Mouse (Mus musculus) lung, postnatal 10 days (tissue): ENCODE results near the gene Yif1b.
A peak's percentile ranks its signal among the peaks of the same experiment; 100 is the strongest.

Experiments used
- DNase-seq: peaks from one replicate; pipeline ENCODE4 v3.0.0; 2021

Gene Yif1b

DNA sequence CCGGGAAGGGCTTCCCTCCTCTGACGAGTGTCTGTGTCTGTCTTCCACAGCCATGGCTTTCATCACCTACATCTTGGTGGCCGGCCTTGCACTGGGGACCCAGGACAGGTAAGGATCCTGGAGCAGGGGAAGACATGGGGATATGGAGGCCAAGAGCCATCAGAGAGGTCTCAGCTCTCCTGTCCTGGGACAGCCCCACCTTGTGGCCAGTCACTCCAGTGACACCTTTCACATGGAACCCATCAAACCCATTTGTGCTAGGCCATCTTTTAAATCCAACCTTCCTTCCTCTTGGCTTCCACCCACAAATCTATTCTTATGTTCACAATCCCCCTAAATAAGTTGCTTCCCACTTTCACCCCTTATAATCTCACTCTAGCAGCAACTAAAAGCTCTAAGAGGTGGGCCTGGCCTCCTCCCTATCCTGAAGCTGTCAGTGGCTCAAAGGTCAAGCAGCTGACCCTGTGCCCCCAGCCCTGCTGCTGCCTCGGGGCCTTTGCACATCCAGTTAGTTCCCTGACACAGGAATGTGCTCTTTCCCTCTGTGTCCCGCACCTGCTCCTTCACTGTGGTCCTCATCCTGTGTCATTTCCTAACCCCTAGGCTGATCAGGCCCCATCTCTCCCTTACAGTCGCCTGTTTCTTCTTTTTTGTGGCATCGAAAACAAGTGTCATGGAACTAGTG lies 6.7 kb downstream of the Yif1b start:
- peak; percentile 52 for DNase-seq

DNA sequence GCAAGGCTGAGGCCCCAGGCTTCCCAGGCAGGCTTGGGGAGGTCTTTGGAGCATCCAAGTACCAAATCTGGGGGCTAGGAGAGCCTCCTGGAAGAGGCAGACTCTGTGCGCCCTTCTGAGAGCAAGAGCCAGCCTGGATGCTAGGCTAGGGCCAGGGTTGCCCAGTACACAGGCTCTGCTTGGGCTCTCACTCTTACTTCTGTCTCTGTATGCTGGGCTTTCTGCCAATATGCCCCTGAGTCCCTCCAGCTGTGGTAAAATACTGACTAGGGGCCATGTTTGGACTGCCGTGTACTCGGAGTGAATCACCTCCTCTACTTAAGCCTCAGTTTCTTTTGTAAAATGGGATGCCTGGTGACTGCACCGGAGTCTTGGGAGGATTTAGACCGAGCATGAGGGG lies 7.9 kb downstream of the Yif1b start:
- peak; percentile 51 for DNase-seq

DNA sequence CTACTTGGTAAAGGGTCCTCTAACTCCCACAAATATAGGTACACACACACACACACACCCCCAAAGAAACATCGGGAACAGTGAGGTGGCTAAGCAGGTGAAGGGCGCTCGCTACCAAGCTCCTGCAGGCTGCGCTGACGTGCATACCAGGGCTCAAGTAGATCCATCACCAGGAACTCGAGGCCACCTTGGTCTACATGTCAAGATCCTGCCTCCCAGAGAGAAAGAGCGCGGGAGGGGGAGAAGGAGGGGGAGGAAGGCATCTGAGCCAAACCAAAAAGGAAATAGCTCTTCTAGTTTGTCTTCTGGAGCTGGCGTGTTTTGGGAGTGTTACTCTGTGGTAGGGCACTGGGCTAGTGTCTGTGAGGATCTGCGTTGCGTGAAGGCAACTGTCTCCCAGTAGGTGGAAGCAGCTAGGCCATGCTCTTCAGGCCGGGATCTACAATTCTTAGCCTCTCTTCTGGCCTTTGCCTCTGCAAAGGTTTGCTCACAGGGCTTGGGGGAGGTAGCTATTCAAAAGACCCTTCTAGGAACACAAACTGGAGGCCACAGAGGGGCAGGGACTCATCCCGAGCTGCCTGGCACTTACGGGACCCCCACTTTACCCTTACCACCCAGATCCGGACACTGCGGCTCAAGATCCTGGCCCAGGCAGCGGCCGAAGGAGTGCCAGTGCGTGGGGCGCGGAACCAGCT lies 8.6 kb downstream of the Yif1b start:
- no peak for DNase-seq

DNA sequence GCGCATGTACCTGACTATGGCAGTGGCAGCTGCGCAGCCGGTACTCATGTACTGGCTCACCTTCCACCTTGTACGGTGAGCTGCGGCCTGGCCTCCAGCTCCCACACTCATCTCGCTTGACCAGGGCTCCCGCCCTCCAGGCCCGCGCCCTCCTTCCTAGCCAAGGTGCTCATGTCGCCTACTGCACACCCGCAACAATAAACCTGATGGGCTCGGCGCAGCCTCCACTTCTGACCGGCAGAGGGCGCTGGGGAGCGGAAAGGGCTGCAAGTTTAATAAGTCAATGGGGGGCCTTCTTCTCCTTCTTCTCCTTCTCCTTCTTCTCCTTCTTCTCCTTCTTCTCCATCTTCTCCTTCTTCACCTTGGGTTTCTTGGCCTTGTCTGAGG lies 9.2 kb downstream of the Yif1b start:
- peak; percentile 90 for DNase-seq

DNA sequence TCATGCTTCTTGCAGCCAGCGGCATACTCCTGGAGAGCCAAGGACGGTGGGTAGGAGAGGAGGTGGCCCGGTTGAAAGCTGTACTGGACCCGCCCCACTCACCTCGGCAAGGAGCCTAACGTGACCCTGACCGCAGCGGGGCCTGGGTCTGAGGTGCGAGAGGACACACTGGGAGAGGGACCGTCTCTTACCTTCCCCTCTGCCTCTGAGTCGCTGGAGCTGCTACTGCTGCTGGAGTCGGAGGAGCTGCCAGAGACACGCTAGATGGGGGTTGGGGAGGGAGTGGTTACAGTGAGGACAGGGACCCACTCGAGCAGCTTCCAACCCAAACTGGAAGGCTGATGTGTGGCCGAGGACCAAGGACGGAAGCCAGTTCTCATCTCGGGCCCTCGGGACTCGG lies 9.6 kb downstream of the Yif1b start:
- peak; percentile 70 for DNase-seq

DNA sequence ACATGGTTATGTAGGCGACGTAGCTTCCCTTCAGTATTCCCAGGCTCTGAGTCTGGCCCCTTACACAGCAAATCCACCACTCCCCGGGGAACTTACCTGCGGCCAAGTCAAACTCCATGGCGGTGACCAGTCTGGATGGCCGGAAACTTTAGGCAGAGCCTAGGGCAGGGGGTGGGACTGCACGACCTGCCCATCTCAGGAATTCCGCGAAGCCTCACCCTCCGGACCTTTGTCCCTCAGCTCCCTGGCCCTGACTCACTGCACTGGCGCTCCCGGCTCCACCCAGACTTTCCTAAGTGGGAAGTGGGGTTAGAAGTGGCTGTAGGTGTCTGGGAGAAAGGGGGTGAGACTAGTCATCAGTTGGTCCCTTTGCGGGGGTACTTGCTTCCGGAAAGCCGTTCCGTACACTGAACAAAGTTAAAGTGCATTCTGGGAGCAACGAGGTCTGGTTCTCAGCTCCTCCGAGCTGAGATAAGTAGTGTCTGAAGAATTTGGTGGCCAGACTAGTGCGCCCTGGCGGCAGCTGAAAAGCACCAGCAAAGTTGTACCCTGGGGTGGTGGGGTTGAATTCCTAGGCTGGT lies 10.2 kb downstream of the Yif1b start, which contains the start of gene 2200002D01Rik:
TSS of gene 2200002D01Rik (minus strand) at position 206 of the 581 bp plus-strand sequence.
- peak; percentile 66 for DNase-seq

DNA sequence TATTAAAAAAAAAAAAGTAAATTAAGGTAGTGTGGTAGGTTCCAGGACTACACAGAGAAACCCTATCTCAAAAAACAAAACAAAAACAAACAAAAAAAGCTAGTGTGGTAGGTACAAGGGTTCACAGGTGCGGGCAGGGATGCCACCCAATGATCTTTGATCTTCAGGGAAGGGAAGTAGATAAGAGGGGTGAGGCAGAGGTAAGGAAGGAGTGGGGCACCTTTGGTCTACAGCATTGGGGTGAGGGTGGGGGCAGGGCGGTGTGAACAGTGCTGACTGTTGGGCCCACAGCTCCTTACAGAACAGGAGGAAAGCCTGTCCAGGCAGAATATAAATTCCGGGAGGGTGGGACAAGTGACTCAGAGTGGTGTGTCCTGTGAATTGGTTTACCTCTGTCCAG lies 13.0 kb downstream of the Yif1b start:
- DNase-seq, result no peak

DNA sequence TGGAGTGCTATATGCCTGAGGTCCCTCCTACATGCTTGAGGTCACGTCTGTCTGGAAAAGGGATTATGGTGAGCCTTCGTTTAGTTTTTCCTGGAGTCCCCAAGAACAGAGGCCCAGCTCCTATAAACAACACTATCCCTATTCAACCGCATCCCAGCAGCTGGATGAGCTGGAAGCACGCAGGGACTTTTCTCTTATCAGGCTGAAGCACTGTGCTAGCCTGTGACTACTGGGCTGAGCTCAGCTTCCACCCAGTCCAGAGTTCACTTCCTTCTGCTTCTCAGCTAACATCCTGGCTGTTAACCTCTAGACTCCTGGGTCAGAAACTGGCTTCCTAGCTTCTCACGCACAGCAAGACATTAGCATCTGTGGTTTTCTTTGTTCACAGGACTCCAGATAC lies 15.7 kb downstream of the Yif1b start:
- DNase-seq, result no peak

DNA sequence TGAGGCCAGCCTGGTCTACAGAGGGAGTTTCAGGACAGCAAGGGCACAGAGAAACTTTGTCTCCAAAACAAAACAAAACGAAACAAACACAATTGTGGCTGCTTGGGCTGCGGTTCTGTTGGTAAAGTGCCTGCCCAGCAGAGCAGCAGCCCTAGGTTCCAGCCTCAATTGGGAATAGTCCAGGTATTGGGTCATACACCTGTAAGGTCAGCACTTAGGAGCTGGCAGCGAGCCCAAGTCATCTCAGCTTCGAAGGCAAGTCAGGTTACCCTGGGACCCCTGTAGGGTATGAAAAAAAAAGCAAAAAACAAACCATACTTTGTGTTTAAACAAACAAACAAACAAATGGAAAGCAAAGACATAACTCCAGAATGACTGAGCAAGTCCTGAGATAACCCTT lies 17.7 kb downstream of the Yif1b start:
- no peak for DNase-seq

DNA sequence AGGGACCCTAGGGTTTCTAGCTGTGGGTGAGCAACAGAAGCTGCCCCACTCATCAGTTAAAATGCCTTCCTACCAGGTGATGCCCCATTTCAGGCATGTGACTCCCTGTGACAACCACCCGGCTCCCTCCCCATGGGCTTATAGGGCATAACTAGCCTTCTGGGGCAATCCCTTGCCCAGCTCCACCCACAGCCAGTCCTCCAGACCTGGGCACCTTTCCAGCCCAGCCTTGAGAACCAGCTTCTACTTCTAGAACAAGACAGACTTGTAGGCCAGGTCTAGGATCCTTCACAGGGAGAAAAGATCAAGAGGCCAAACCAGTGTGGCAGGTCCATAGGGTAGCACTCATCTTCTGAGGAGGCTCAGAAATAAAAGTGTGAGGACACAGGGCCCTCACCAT lies 19.2 kb downstream of the Yif1b start:
- peak; percentile 80 for DNase-seq

DNA sequence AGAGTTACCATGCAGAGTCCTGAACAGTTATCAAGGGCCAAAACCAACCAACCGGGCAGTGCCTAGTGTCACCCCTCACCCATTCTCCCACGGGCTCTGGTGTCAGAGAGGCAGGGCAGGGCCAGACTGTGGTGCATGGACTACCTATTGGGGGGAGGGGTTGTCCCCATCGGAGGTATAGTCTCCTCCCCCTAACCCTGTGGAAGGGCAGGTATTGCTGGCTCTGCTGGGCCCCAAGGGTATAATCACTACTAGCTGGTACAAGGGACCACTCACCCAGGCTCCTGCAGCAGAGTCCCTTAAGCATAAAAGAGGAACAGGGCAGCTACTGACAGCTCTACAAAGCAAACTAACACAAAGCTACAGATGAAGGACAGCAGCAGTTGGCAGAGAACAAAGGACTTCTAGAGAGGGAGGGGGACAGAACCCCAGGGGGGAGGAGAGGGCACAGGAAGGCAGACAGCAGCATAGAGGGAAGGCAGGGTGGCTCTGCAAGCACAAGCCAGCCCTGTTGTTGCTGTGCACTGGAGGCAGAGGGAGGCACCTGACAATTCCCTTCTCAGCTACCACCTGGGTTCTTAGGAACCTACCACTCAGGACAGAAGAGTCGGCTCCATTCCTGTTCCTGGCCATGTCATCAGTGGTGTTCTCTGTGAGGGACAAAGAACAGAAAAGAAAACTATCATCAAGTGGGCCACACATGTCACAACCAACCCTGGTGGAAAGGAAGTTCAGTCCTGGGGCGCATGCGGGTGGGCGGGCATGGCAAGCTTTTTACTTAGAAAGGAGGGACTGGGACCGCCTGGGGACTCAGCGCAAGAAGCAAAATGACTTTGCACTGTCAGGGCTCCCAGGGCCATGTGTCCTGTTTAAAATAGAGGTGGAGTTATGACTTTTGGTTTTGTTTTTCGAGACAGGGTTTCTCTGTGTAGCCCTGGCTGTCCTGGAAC lies 21.9 kb downstream of the Yif1b start:
- DNase-seq, result no peak

DNA sequence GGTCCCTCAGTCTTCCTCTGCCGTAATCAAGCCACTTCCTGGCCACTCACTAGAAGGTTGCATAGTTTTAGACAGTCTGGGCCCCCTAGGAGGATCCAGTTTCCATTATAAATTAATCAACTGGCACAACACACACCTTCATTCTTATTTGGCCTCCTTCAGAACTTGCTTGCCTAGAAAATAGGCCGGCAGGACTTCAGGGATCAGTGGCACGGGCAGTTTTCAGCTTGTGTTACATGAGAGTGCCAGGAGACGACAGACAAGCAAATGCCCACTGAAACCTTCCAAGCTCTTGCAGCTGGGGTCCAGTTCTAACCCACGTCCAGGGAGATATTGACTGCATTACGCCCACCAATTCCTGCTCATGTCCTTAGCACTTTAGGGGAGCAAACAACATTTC lies 24.0 kb downstream of the Yif1b start:
- DNase-seq, result no peak

DNA sequence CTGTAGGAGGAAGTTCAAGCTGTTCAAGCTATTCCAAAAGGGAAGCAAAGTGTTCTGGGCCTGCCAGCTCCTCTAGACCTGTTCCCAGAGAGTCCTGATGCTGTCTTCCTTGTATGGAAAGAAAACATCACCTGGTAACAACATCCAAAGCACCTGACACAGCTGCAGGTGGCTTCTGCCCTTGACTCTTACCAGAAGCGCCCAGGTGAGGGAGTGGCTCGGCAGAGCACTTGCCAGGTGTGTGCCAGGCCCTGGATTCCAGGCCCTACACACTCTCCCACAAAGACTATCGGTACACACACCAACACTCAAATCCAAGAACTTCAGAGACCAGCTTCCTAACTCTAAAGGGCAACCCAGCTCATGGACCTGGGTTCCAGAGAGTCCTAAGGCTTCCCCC lies 25.7 kb downstream of the Yif1b start:
- DNase-seq, result no peak

DNA sequence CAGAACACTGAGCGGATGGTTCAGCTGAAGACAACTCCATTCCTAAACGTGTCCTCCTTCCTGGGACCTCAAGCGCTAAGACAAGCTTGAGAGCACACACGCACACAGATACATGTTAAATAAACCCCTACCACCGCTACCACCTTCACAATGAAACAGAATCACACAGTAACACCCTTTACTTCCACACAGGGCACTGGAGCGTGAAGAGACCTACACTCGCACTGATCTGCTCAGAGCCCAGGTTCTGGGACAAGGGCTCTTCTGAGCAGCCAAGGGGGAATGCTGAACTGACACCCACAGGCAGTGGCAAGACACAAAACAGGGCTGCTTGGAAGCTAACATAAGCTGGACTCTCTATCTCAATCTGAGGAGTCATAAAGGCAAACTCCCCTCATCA lies 27.5 kb downstream of the Yif1b start:
- DNase-seq, result no peak

DNA sequence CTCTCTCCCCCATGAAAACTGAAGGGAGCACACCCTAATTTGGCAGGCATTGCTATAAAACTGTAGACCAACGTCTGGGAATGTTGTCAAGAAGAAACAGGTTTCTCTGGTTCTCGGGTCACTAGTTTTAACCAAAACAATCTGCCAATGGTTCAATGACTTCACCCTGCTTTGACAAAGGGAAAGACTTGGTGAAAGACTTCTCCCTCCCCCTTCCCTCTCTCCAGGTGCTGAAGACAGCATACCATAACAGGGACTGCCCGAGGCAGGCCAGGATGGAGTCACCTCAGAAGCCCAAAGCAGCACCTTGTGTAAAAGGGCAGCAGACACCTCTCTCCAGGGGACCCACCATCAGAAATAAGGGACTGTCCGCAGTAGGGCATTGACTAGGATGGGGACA lies 28.8 kb downstream of the Yif1b start:
- no peak for DNase-seq

DNA sequence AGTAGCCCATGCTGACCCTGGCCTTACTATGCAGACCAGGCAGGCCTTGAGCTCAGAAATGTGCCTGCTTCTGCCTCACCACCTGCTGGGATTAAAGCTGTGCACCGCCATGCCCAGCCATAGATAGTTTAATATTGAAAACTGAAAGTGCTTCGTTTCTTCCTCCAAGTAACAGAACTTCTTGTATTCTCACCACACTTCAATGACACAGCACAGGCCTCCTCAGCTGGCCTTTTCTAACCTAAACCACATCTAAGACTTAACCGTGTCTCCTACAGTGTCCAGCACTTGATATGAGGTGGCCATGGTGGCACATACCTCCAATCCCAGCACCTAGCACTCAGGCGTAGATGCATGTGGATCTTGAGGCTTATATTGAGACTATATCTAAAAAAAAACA lies 32.3 kb downstream of the Yif1b start:
- DNase-seq, result no peak

DNA sequence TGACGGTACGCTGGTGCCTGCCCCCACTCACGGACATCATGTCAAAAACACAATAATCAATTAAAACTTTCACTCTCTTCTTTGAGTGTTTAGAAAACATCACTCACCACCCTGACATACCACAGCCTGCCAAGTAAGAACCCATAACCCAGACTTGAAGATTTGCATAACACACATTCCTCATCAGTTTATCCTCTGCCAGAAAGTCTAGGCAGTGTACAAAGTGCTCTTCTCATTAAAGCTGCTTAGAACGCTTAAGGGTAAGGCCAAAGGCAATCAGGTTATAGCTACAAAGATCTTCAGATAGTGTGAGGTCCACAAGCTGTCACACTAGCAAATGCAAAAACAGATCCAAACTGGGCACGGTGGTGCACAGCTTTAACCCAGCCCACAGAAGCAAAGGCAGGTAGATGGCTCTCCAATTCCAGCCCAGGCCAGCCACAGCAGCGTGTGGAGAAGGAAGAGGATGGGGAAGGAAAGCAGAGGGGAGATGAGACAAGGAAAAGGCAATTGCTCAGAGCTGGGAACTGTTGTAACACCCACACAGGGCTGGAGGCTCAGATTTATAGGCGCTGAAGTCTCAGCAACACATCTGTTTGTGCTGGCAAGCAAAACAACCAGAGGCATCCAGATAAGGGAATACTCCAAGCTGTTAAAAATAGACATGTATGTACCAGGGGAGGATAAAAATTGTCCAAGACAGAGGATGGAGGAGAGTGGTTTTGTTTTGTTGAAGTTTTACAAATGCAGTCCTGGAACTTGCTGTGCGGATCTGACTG lies 33.7 kb downstream of the Yif1b start:
- DNase-seq, result peak; percentile 47

DNA sequence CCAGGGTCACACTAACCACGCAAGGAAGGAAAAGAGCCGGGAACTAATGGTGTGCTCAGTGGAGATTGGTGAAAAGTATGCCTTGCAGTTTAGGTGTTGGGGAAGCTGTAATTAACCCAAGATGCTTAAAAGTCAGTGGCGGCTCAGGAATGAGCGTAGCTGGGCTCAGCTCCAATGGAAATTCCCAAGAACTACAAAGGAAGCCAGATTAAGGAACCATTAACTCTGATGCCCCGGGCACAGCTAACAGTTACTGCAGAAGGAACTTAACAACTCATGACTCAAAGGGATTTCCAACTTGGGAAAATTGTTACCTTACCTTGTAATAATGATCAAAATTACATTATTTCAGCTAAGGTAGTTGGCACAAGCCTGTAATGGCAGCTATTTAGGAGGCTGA lies 38.6 kb downstream of the Yif1b start:
- DNase-seq, result no peak

DNA sequence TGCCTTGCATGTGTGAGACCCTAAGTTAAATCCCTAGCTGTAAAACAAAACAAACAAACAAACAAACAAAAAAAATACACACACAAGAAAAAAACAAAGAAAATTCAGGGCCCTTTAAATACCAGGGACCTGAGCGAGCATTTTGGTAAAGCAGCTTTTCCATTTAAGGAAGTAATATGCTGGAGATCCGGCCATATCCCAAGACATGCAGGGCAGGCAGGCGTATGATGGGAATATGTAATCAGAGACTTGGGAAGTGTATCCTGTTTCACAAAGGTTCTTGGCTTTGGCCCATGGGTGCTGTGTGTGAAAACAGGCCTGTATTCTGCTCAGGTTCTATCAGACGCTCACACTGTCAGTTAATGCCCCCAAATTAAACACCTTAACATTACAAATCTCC lies 39.4 kb downstream of the Yif1b start:
- no peak for DNase-seq

DNA sequence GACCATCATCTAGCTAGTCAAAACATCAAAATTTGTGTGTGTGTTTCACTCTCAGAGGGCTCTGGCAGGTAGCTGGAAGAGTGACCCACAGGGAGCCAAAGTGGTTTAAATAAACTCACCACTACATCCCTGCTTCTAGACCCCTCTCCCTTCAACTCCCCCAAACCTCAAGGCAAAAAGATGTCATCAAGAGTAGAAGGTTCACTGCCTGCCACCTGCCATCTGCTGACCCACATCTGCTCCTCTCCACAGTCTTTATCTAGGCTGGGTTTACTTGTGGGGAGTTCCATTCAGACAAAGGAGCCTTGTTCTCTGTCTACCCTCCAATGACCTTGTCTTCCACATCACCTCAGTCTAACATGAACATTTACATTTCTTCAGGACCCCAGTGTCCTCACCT lies 41.1 kb downstream of the Yif1b start:
- no peak for DNase-seq

DNA sequence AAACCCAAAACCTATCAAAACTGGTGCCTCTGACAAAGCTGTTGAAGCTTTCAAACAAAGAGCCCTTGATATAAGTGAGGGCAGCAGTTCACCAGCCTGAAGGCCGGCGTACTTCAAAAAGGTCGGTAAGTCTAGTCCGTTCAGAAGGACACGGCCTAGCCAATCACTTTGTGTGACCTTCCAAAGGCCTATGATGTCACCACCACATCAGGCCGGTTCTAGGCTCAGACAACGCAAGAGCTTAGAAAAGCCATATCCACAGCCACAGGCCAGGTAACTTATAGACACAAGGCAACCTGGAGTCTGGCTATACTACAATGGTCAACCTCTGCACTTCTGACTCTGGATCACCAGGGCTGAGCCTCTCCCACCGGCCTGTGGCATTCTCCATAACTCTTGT lies 41.8 kb downstream of the Yif1b start:
- no peak for DNase-seq

DNA sequence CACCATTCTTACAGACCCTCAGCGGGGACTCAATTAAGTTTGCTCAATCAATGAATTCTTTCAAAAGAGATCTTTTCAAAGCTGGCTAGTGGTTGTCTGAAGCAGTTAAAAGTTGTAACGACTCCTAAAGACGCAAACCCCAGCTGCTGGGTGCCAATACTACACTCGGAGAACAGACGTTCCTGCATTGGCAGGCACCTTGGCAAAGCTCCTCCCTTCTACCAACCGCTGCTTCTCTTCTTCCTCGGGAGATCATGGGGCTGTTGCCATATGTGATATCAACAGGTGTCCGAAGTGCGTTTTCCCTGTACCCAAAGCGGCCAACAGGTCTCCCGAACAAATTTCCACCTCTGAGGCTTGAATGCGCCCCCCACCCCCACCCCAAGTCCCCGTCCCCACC lies 42.7 kb downstream of the Yif1b start:
- DNase-seq, result no peak
